Mouse (Mus musculus) hindlimb bud, embryonic 11.5 days (tissue): ENCODE measurements around the gene Mras.

ENCODE experiments used
- DNase-seq: peaks from one replicate; pipeline ENCODE4 v3.0.0-alpha.2; 2012; ENCODE audit warnings: low read depth, low spot score; ENCODE audit errors: extremely low spot score

Mras gene

DNA sequence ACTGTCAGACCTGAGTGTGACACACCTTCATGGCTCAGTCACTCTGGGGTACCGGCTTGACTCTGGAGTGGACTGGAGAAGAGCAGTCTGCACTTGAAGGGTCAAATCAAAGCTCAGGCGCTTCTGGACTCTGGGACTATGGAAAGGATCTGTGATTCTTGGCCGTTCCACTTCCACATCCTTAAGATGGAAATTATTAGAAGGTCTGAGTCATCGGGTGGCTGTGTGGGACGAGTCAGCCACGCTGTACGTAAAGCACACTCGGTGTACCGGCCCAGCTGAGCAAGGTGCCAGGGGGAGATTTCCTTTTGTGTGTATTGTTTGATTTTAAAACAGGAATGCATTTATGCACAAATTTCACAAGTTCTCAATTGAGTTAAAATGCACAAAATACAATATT is 75.2 kb downstream of the Mras start:
- DNase-seq, result no peak

DNA sequence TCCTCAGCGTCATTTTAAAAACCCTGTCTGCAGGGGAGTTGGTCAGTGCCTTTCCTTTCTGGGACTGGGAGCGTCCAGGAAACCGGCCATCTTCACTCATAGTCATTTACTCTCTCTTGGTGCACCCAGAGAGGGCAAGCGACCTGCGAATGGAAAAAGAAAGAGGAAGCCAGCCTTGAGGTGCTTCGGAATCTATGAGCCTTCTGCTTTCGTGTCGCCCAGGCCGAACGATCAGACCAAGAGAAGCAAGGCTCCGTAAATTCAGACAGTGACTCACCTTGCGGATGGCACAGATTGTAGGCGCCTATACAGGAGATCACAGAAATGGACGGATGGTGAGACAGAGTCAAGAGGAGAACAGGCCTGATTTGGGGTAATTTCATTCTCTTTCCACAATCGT is 78.2 kb downstream of the Mras start:
- no peak for DNase-seq

DNA sequence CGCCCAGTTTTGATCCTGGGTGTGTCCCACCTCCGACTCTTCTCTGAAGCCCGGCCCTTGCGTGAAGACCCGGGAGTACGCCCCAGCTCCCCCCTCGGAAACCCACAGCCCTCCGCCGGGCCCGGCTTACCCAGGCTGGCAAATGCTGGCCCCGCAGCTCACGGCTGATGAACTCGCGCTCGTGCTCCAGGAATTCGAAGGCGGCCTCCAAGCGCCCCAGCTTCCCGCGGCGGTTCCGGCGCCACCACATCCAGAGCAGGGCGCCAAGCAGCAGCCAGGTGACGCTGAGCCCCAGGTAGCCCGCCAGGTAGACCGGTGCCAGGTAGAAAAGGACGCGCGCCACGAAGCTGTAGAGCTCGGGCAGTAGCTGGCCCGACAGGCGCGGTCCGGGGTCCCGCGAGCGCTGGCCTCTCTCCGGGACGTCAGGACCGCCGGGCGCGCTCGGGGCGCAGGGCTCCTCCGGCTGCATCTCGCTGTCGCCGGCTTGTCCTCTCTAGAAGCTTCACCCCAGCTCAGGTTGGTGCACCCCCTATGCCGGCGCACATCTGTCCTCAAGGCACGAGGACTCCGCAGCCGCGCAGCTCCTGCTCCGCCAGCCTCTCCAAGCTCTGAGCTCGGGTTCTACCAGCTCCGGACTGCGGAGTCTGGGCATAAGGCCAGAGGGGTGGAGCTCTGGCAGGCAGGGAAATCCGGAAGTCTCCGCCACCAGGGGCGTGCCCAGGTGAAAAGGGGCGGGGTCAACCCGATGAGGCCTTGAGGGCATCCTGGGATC is 79.1 kb downstream of the Mras start, which contains the start of gene Esyt3:
Gene Esyt3 (minus strand): TSS at position 637 of the 772 bp plus-strand sequence.
- no peak for DNase-seq

DNA sequence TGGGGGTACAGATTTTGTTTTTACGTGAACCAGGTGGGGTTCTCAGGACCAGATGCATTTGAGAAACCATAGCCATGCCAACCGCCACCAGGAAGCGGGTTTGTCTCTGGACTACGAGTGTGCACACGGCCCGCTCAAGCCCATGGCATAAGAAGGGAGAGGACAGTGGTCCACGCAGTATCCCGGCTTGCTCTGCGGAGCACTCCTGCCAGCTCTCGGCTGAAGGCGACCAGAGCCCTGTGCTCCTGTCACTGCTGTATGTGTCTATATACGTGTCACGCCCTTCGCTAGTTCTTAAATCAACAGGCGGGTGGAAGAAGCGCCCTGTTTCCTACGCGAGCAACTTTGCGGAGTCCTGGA is 79.6 kb downstream of the Mras start:
- no peak for DNase-seq

DNA sequence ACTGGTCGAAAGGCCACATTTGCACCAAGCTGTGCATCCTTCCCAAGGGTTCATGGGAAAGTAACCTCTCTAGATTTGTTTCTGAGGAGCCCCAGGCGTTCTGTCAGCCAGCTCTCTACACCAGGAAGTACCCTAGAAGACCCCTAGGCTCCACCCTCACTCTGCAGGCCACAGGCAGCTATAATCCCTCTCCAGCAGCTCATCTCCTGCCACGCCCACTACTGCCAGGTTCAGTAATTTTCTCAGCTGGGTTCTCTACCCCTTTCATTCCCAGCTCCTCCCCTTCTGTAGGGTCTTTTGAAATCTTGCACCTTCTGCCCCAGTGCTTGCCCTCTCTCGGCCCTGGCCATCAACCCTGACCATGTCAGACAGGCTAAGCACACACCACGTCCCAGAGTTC is 81.2 kb downstream of the Mras start:
- DNase-seq, result no peak

DNA sequence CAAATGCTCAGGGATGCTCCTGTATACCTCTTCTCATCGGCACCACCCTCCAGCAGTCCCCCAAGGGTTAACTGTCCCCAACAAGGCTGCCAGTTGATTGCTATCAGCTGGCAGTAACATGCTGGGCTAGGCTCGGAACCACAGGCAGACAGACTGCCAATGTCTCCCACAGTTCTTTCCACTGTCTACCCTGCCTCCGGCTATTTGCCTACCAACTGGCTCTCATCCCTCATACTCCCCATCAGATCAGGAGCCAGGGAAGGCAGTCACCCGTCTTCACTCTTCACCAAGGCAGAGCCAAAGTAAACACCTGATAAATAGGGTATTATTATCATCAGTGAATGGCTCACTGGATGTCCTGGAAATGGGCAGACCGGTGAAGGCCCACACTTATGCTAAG is 82.4 kb downstream of the Mras start:
- no peak for DNase-seq

DNA sequence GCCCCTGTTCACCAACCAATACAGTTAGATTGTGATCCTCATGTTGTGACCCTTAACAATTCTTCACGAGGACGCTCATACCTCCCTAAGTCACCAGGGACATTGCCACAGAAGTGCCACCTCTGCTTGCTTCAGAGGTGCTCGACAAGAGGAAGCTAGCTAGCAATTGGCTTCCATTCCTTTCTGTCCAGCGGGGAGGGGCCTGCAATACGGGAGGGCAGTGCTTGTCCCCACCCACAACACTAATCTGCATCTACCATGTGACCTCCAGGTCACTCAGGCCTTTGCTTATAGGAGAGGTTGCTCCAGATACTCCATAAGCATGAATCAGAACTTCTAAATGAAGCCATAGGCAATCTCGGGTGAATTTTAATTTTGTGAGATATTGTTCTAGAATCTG is 83.8 kb downstream of the Mras start:
- no peak for DNase-seq

DNA sequence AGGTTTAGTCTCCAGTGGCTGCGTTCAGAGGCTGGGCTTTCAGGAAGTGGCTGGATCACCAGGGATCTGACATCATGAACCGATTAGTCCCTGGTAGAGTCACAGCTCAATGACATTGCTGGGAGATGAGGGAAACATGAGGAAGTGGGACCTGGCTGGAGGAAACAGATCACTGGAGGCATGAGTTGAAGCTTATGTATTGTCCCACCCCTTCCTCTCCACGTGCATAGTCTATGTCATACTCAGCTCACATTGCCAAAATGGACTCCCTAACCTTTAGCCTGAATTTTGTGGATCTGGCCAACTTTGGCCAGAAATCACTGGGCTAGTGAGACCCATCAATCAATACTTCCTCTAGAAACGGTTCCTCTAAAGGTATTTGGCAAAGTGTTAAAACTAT is 84.2 kb downstream of the Mras start:
- DNase-seq, result no peak

DNA sequence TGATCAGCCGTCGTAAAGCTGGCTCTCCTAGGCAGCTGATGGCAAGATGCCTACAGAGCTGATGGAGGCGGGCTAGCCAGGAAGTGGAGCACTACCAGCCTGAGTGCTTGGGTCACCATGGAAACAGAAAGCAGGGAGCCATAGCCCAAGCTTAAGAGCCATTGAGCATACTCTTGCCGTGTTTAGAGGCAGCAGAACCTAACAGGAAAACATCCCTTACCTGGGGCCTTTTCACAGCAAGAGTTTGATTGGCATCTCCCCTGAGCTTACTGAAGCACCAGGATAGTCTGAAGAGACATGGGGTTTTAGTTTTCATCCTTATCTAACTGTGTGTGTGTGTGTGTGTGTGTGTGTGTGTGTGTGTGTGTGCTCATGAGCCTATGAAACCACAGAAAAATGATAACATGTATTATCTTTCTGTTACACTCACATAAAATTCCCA is 91.8 kb downstream of the Mras start:
- no peak for DNase-seq

DNA sequence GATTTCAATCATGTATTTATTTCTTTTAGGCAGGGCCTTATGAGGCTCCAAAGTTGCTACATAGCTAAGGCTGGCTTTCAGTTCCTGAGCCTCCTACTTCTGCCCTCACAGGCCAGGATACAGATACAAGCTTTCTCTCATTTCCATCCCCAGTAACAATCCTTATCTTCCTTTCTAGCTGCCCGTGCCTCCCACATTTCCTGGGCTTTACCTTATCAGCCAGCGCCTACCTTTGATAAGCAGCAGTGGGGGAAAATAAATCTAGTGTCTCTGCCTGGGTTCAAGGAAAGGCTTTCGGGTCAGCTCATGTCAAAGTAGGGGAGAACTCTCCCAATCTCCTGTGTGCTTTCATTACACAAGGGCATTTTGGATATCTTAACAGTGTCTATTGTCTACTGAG is 95.6 kb downstream of the Mras start:
- DNase-seq, result no peak

DNA sequence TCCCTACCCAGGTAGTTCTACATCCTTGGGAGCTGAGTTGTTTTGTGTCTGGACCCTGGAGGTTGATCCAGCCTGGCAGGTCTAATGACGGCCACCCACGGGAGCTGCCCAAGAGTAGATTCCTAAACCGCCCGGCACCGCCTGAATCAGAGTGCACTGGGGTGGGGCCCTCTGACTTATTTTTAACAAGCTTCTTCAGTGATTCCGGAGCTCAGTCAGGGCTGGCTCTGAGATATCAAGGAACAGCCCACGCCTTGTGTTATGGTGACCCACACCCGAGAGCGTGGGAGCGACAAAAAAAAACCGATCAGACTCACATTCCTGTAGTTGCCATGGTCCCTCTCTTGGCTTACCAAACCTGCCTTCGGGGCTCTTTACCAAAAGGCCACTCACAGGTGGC is 97.1 kb downstream of the Mras start:
- DNase-seq, result no peak

DNA sequence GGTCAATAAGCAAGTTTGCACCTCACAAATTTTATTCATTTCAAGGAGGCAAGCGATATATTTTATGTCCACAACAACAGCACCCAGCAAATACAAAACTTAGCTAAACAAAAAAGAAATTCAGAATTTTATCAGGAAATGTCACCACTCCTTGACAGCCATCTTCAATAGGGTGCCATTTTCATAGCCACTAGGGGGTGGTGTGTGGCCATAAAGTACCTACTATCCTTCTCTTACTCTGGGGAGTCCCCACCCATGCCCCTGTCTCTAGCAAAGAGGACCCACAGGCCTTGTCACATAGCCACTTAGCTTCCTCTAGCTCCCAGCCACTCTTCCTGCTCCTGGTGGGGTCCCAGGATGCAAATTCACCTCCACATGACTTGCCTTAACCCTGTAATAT is 98.0 kb downstream of the Mras start:
- DNase-seq, result no peak

DNA sequence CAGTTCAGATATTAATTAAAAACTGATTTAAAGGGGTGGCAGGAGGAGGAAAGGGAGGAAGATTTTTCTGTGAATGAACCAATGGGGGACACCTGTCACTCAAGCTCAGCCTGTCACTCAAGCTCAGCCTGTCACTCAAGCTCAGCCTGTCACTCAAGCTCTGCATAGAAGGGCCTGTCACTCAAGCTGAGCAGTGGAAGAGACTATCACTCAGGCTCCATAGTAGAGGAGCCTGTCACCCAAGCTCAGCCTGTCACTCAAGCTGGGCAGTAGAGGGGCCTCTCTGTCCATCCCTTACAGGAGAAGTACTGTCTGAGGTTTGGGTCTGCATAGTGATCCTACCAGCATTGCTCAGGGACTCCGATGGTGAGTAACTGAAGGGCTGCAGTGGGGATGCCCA is 98.9 kb downstream of the Mras start:
- DNase-seq, result no peak

DNA sequence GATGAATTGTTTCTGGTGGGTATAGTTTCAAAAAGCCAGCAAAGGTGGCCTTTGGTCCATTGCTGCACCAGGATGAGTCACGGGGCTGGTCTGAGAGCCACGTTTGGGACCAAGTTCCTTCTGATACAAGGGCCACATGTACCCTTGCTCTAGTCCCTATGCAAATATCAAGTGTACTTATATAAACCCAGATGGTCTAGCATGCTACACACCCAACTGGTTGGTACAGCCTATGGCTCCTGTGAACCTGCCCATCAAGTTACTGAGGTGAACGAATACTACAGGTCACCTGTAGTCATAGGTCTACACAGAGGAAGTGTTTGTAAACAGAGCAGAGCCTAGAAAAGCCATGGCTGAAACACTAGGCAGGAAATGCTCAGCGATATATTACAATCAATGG is 100.6 kb downstream of the Mras start:
- DNase-seq, result no peak
